Mouse (Mus musculus) hindbrain, embryonic 11.5 days (tissue): ENCODE measurements at regions not wholly inside any gene's neighbourhood (a gene's known extent, or its start where the extent isn't known, plus 50 kb on each side); places are given as distances from the start of the nearest gene placed in this dataset.
"Not testable (repeated sequence)": the region's sequence is repeated elsewhere in the genome, so short reads cannot be mapped to it uniquely, and the experiment has no call there.

Experiments used
- ATAC-seq: fragments of 200-750 bp; cut with Nextera tagmentation; 2 replicates; pipeline ENCODE4 v1.8.0; 2017; ENCODE audit warnings: mild to moderate bottlenecking, moderate TSS enrichment, moderate library complexity; ENCODE audit not compliant: low FRiP score
- DNase-seq: peaks from one replicate; pipeline ENCODE4 v3.0.0-alpha.2; 2015; ENCODE audit warnings: low spot score
- H3K27ac ChIP-seq: fragments of 300-500 bp; sonication (generic); 2 replicates; pipeline ENCODE4 v1.5.1; 2014; ENCODE audit warnings: mild to moderate bottlenecking, low read depth, low read length
- H3K27me3 ChIP-seq: fragments of 300-500 bp; sonication (generic); 2 replicates; pipeline ENCODE4 v1.6.1; 2014; ENCODE audit warnings: mild to moderate bottlenecking, low read length, moderate library complexity, mixed read lengths; ENCODE audit not compliant: control insufficient read depth, insufficient read depth
- H3K36me3 ChIP-seq: fragments of 300-500 bp; sonication (generic); 2 replicates; pipeline ENCODE4 v1.6.1; 2014; ENCODE audit warnings: mild to moderate bottlenecking, low read length, moderate library complexity, mixed read lengths; ENCODE audit not compliant: control insufficient read depth, insufficient read depth
- H3K4me1 ChIP-seq: fragments of 300-500 bp; sonication (generic); replicated peaks from 2 replicates; pipeline ENCODE4 v1.6.1; 2014; ENCODE audit warnings: low read length, mixed read lengths; ENCODE audit not compliant: control insufficient read depth, insufficient read depth
- H3K4me2 ChIP-seq: fragments of 300-500 bp; sonication (generic); replicated peaks from 2 replicates; pipeline ENCODE4 v1.6.1; 2014; ENCODE audit warnings: mild to moderate bottlenecking, low read depth, low read length
- H3K4me3 ChIP-seq: fragments of 300-500 bp; sonication (generic); 2 replicates; pipeline ENCODE4 v1.5.1; 2014; ENCODE audit warnings: low read depth, low read length
- H3K9ac ChIP-seq: fragments of 300-500 bp; sonication (generic); 2 replicates; pipeline ENCODE4 v1.6.1; 2014; ENCODE audit warnings: low read depth, low read length
- H3K9me3 ChIP-seq: fragments of 300-500 bp; sonication (generic); 2 replicates; pipeline ENCODE4 v1.6.1; 2016; ENCODE audit warnings: low read length; ENCODE audit not compliant: control insufficient read depth
- WGBS: fragments of 180-500 bp; shearing (Covaris S2); extraction: QIAGEN DNeasy Blood & Tissue Kit; methylation state at CpG from one replicate; pipeline ENCODE4 v1.1.7; 2014; 5-methylcytosine and 5-hydroxymethylcytosine counted together

GRCm38 (mm10) chr1:108132006-108132405 lies 542.2 kb downstream of the Serpinb8 start:
- Histone ChIP-seq H3K4me2 (no peak overlapping the region), H3K9ac (no peak overlapping the region), H3K27me3 (no peaks in the 10 kb centered on the region), H3K4me1 (no peaks in the 10 kb centered on the region), H3K9me3 (no peaks in the 10 kb centered on the region), H3K27ac (no peak overlapping the region), H3K36me3 (no peaks in the 10 kb centered on the region), H3K4me3 (no peak overlapping the region)
- ATAC-seq (no peak), DNase-seq (no peak)
- 87% methylated on average over 1 of the region's 1 CpGs for WGBS

- 78% methylated on average over 5 of the region's 5 CpGs for WGBS
- DNase-seq, H3K27me3 ChIP-seq, H3K27ac ChIP-seq, H3K9ac ChIP-seq, H3K4me1 ChIP-seq, H3K36me3 ChIP-seq, ATAC-seq, H3K4me2 ChIP-seq, H3K9me3 ChIP-seq, H3K4me3 ChIP-seq: not testable (repeated sequence)
Observed at GRCm38 (mm10) chr1:108135346-108135745, 545.5 kb downstream of the Serpinb8 start.

- Histone ChIP-seq H3K36me3 (no peaks in the 10 kb centered on the region), H3K27ac (no peak overlapping the region), H3K4me2 (no peak overlapping the region), H3K9me3 (no peaks in the 10 kb centered on the region), H3K27me3 (no peaks in the 10 kb centered on the region), H3K9ac (no peak overlapping the region), H3K4me1 (no peaks in the 10 kb centered on the region), H3K4me3 (no peak overlapping the region)
- ATAC-seq (no peak), DNase-seq (no peak)
- WGBS = 90% methylated on average over 1 of the region's 1 CpGs
Observed at GRCm38 (mm10) chr1:108144114-108144513, 554.3 kb downstream of the Serpinb8 start.

- Histone ChIP-seq H3K4me2 (no peak overlapping the region), H3K27me3 (no peaks in the 10 kb centered on the region), H3K36me3 (no peaks in the 10 kb centered on the region), H3K9me3 (no peaks in the 10 kb centered on the region), H3K4me1 (no peaks in the 10 kb centered on the region), H3K9ac (no peak overlapping the region), H3K27ac (no peak overlapping the region), H3K4me3 (no peak overlapping the region)
- whole genome bisulfite sequencing = 53% methylated on average over 3 of the region's 3 CpGs
- DNase-seq (no peak), ATAC-seq (no peak)
Observed at GRCm38 (mm10) chr1:108181350-108182167, 591.8 kb downstream of the Serpinb8 start.

GRCm38 (mm10) chr1:108182168-108182539 lies 592.3 kb downstream of the Serpinb8 start:
- Histone ChIP-seq H3K27ac (no peak overlapping the region), H3K9ac (no peak overlapping the region), H3K4me2 (no peak overlapping the region), H3K27me3 (no peaks in the 10 kb centered on the region), H3K4me1 (no peaks in the 10 kb centered on the region), H3K9me3 (no peaks in the 10 kb centered on the region), H3K4me3 (no peak overlapping the region), H3K36me3 (no peaks in the 10 kb centered on the region)
- WGBS = 61% methylated on average over 4 of the region's 4 CpGs
- DNase-seq (no peak), ATAC-seq (no peak)

GRCm38 (mm10) chr1:108224047-108224446 lies 634.2 kb downstream of the Serpinb8 start:
- Histone ChIP-seq H3K4me2 (no peak overlapping the region), H3K4me1 (no peaks in the 10 kb centered on the region), H3K27ac (no peak overlapping the region), H3K4me3 (no peak overlapping the region), H3K36me3 (no peaks in the 10 kb centered on the region), H3K27me3 (no peaks in the 10 kb centered on the region), H3K9ac (no peak overlapping the region), H3K9me3 (no peaks in the 10 kb centered on the region)
- 81% methylated on average over 1 of the region's 1 CpGs for WGBS
- DNase-seq (no peak), ATAC-seq (no peak)

GRCm38 (mm10) chr1:108240152-108240551 lies 650.3 kb downstream of the Serpinb8 start:
- no peak for DNase-seq
- no peak overlapping the region for H3K27ac ChIP-seq

GRCm38 (mm10) chr1:108255147-108255546 lies 665.3 kb downstream of the Serpinb8 start:
- WGBS = 87% methylated on average over 3 of the region's 3 CpGs
- Histone ChIP-seq H3K9ac (no peak overlapping the region), H3K4me1 (no peaks in the 10 kb centered on the region), H3K36me3 (no peaks in the 10 kb centered on the region), H3K4me3 (no peak overlapping the region), H3K9me3 (no peaks in the 10 kb centered on the region), H3K4me2 (no peak overlapping the region), H3K27me3 (no peaks in the 10 kb centered on the region), H3K27ac (no peak overlapping the region)
- no peak for ATAC-seq
- DNase-seq = no peak

More at GRCm38 (mm10) chr1:108240152-108240551, 650.3 kb downstream of the Serpinb8 start:
- no peak for ATAC-seq
- no peak overlapping the region for H3K9ac ChIP-seq
- H3K4me2 ChIP-seq = no peak overlapping the region
- H3K27me3 ChIP-seq = no peaks in the 10 kb centered on the region
- H3K36me3 ChIP-seq = no peaks in the 10 kb centered on the region
- H3K4me3 ChIP-seq = no peak overlapping the region
- H3K9me3 ChIP-seq = no peaks in the 10 kb centered on the region
- no peaks in the 10 kb centered on the region for H3K4me1 ChIP-seq

GRCm38 (mm10) chr1:108259355-108259754 lies 669.5 kb downstream of the Serpinb8 start:
- H3K4me1 ChIP-seq = no peaks in the 10 kb centered on the region
- DNase-seq (no peak), ATAC-seq (no peak)
- H3K4me2 ChIP-seq = no peak overlapping the region
- H3K9ac ChIP-seq = no peak overlapping the region
- no peaks in the 10 kb centered on the region for H3K27me3 ChIP-seq
- H3K4me3 ChIP-seq = no peak overlapping the region
- no peak overlapping the region for H3K27ac ChIP-seq
- no peaks in the 10 kb centered on the region for H3K9me3 ChIP-seq
- H3K36me3 ChIP-seq = no peaks in the 10 kb centered on the region
